Mouse (Mus musculus) G1E (cell line): ENCODE results near the gene Ndufa13. TPM values are rescaled to one million over a fixed set of nuclear protein-coding genes. Genes with fewer than 3 reads are reported as not detected.

Experiments
- ATAC-seq: 2 replicates; pipeline ENCODE4 v1.8.0; 2016; ENCODE audit warnings: mild to moderate bottlenecking; ENCODE audit not compliant: insufficient number of reproducible peaks, poor library complexity, low FRiP score, severe bottlenecking; ENCODE audit errors: extremely low read depth
- DNase-seq: peaks from one replicate; pipeline ENCODE4 v3.0.0; 2012; ENCODE audit warnings: low spot score
- H3K27me3 ChIP-seq: 2 replicates; pipeline ENCODE4 v1.6.1; 2012; ENCODE audit warnings: mild to moderate bottlenecking, low read length, inconsistent platforms; ENCODE audit not compliant: insufficient read depth
- H3K36me3 ChIP-seq: replicated peaks from 2 replicates; pipeline ENCODE3; 2012; ENCODE audit warnings: mild to moderate bottlenecking, inconsistent platforms
- H3K4me1 ChIP-seq: 2 replicates; pipeline ENCODE4 v1.6.1; 2012; ENCODE audit warnings: low read depth, low read length, inconsistent platforms, mixed read lengths; ENCODE audit not compliant: insufficient read depth
- H3K4me3 ChIP-seq: 2 replicates; pipeline ENCODE4 v1.5.1; 2012; ENCODE audit warnings: low read depth, mild to moderate bottlenecking, inconsistent platforms, low read length, moderate library complexity, mixed read lengths
- H3K9me3 ChIP-seq: replicated peaks from 2 replicates; pipeline ENCODE4 v1.6.1; 2012; ENCODE audit warnings: inconsistent platforms
- CTCF ChIP-seq: IDR thresholded peaks from 2 replicates; pipeline ENCODE4 v1.5.1; 2012; ENCODE audit warnings: low read depth, low read length, inconsistent platforms, mixed read lengths
- GATA1 ChIP-seq: IDR thresholded peaks from 2 replicates; pipeline ENCODE4 v1.6.1; 2012; ENCODE audit warnings: borderline replicate concordance, low read length, inconsistent platforms, mixed read lengths
- GATA2 ChIP-seq: IDR thresholded peaks from 2 replicates; pipeline ENCODE4 v1.6.1; 2012; ENCODE audit warnings: low read depth, low read length, inconsistent platforms, borderline replicate concordance
- POLR2AphosphoS5 ChIP-seq: IDR thresholded peaks from 2 replicates; pipeline ENCODE4 v1.6.1; 2012; ENCODE audit warnings: low read depth, low read length, inconsistent platforms; ENCODE audit not compliant: insufficient replicate concordance
- TAL1 ChIP-seq: conservative IDR thresholded peaks from 2 replicates; pipeline ENCODE4 v1.6.1; 2012; ENCODE audit warnings: low read depth, low read length, inconsistent platforms, mixed read lengths
- polyA plus RNA-seq: library from polyadenylated mRNA; stranded (reverse); fragments of >175 nt; gene quantifications from 2 replicates; pipeline ENCODE4 v1.2.3, GENCODE M21; 2012
- total RNA-seq, 2 experiments: library from RNA; stranded (forward) in 1 of 2; stranded (reverse) in 1 of 2; fragments of 200-1000 nt in 1 of 2; fragments of >200 nt in 1 of 2; fragmentation: Nextera tagmentation in 1 of 2; gene quantifications; 2 replicates each; pipeline ENCODE4 v1.2.3; 2014 to 2017

Gene Ndufa13
- total and polyA plus RNA-seq, 3 experiments, result 85.0 to 158 (median 111) TPM

- DNase-seq (no peak), ATAC-seq (no peak)
- Histone ChIP-seq H3K4me3 (no peak overlapping the region), H3K36me3 (no peaks in the 10 kb centered on the region), H3K27me3 (peaks cover 23% of the 10 kb centered on the region), H3K9me3 (no peaks in the 10 kb centered on the region), H3K4me1 (peaks cover 3% of the 10 kb centered on the region; the same call in 1 of the 2 replicates)
- TF ChIP-seq CTCF, result no peak
- TF ChIP-seq TAL1, result no peak
- TF ChIP-seq GATA1, result no peak
- no peak for TF ChIP-seq POLR2AphosphoS5
- TF ChIP-seq GATA2, result no peak
Measured at GRCm38 (mm10) chr8:69870003-69870765, 32.2 kb downstream of the Ndufa13 start.

DNA sequence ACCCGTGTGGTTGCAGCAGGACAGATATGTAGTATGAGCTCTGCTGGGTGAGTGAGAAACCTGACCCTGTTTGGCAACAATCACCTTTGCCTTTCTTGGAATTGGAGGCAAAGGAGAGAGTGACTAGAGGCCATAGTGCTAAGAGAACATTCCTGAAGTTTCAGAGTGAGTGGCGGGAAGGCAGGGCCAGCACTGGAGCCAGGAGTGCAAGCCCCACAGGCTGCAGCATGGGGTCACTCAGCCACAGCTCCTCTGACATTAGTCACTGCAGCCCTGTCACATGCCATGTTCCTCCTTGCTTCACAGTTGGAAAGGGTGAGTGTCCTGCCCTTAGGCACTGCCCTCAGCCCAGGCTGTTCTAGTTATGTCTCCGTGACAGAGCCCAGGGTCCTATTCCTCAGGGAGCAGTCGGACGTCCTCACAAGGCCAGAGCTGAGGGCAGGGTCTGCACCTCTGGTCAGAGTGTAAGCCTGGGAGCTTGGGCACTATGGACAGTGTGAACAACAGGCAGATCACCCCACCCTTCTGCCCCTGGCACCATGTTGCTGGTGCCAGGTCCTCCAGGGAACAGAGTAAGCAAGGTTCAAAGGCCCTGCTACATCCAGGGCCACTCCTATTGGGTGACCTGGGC lies 34.5 kb downstream of the Ndufa13 start:
- Histone ChIP-seq H3K36me3 (no peaks in the 10 kb centered on the region), H3K27me3 (peaks cover 29% of the 10 kb centered on the region), H3K4me1 (peaks cover 2% of the 10 kb centered on the region; the same call in 1 of the 2 replicates), H3K9me3 (no peaks in the 10 kb centered on the region), H3K4me3 (no peak overlapping the region)
- ATAC-seq, result no peak
- DNase-seq, result no peak
- TF ChIP-seq CTCF, result no peak
- TF ChIP-seq TAL1, result no peak
- TF ChIP-seq POLR2AphosphoS5, result no peak
- no peak for TF ChIP-seq GATA2
- TF ChIP-seq GATA1, result no peak

DNA sequence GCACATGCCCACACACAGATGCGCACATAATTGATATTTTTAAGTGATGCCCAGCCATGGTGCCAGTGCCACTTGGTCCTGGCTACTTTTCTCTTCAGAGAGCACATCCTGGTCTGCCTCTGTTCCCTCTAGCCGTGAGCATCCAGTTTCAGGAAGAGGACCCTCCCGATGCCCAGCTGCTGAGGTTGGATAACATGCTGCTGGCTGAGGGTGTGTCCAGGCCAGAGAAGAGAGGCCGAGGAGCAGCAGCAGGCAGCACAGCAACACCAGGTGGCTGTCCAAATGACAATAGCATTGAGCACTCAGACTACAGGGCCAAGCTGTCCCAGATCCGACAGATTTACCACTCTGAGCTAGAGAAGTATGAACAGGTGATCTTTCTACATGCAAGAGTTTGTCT lies 38.2 kb downstream of the Ndufa13 start:
- TF ChIP-seq TAL1, result no peak
- TF ChIP-seq GATA2, result no peak
- TF ChIP-seq CTCF, result no peak
- TF ChIP-seq POLR2AphosphoS5, result no peak
- no peak for TF ChIP-seq GATA1
- ATAC-seq, result no peak
- Histone ChIP-seq H3K9me3 (no peaks in the 10 kb centered on the region), H3K4me1 (peaks cover 2% of the 10 kb centered on the region; the same call in 1 of the 2 replicates), H3K36me3 (no peaks in the 10 kb centered on the region), H3K27me3 (peaks cover 10% of the 10 kb centered on the region; the same call in 1 of the 2 replicates), H3K4me3 (no peak overlapping the region)
- no peak for DNase-seq

GRCm38 (mm10) chr8:69863387-69864020 lies 38.9 kb downstream of the Ndufa13 start:
- peaks cover 10% of the 10 kb centered on the region; the same call in 1 of the 2 replicates for H3K27me3 ChIP-seq
- H3K4me1 ChIP-seq, result peaks cover 2% of the 10 kb centered on the region; the same call in 1 of the 2 replicates
- ATAC-seq (no peak), DNase-seq (no peak)
- no peaks in the 10 kb centered on the region for H3K36me3 ChIP-seq
- H3K9me3 ChIP-seq, result no peaks in the 10 kb centered on the region
- TF ChIP-seq GATA1, result no peak
- no peak for TF ChIP-seq TAL1
- no peak for TF ChIP-seq CTCF
- no peak overlapping the region for H3K4me3 ChIP-seq

GRCm38 (mm10) chr8:69861251-69861650 lies 41.1 kb downstream of the Ndufa13 start:
- Histone ChIP-seq H3K4me3 (no peak overlapping the region), H3K36me3 (no peaks in the 10 kb centered on the region), H3K4me1 (peaks cover 2% of the 10 kb centered on the region; the same call in 1 of the 2 replicates), H3K27me3 (peaks cover 10% of the 10 kb centered on the region; the same call in 1 of the 2 replicates), H3K9me3 (no peaks in the 10 kb centered on the region)
- DNase-seq, result no peak
- TF ChIP-seq GATA2 (no peak), GATA1 (no peak), POLR2AphosphoS5 (no peak), CTCF (no peak), TAL1 (no peak)
- no peak for ATAC-seq

GRCm38 (mm10) chr8:69860807-69861206 lies 41.6 kb downstream of the Ndufa13 start:
- Histone ChIP-seq H3K4me1 (peaks cover 2% of the 10 kb centered on the region; the same call in 1 of the 2 replicates), H3K27me3 (peaks cover 15% of the 10 kb centered on the region; the same call in 1 of the 2 replicates), H3K9me3 (no peaks in the 10 kb centered on the region), H3K4me3 (no peak overlapping the region), H3K36me3 (no peaks in the 10 kb centered on the region)
- ATAC-seq (no peak), DNase-seq (no peak)
- no peak for TF ChIP-seq GATA2
- no peak for TF ChIP-seq CTCF
- TF ChIP-seq GATA1, result no peak
- TF ChIP-seq TAL1, result no peak
- no peak for TF ChIP-seq POLR2AphosphoS5
